Mouse (Mus musculus) embryonic fibroblast, embryonic 13.5 days (primary cell): ENCODE measurements at regions not wholly inside any gene's neighbourhood (a gene's known extent, or its start where the extent isn't known, plus 50 kb on each side); places are given as distances from the start of the nearest gene placed in this dataset.

Source experiments
- H3K27ac ChIP-seq: 2 replicates; pipeline ENCODE4 v1.5.1; 2012; ENCODE audit warnings: low read length, control low read depth, inconsistent platforms; ENCODE audit not compliant: insufficient read depth
- H3K4me1 ChIP-seq: 2 replicates; pipeline ENCODE4 v1.6.1; 2011; ENCODE audit warnings: low read length; ENCODE audit not compliant: control insufficient read depth, insufficient read depth
- H3K4me3 ChIP-seq: 2 replicates; pipeline ENCODE4 v1.5.1; 2011; ENCODE audit warnings: mild to moderate bottlenecking, control low read depth, low read length; ENCODE audit not compliant: insufficient read depth
- CTCF ChIP-seq: IDR thresholded peaks from 2 replicates; pipeline ENCODE4 v1.5.1; 2011; ENCODE audit warnings: mild to moderate bottlenecking, control low read depth, low read length, moderate library complexity, borderline replicate concordance; ENCODE audit not compliant: insufficient read depth
- POLR2A ChIP-seq: IDR thresholded peaks from 2 replicates; pipeline ENCODE4 v1.6.1; 2011; ENCODE audit warnings: low read depth, mild to moderate bottlenecking, control low read depth, low read length, moderate library complexity

DNA sequence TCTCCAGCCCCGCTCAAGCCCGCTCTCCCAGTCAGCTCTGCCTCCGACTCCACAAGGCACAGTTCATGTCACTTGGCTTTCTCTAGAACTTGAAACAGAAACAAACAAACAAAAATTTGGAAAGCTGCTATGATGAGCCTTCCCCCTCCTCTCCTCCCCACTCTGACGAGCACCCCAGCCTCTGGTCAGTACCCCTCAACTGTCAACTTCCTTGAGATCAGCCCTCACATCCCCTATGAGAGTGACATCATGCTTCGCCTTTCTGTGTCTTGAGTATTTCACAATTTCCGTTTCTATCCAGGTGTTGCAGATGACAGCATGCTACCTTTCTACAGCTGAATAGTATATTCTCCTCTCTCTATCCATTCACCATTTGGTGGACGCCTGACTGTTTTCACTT lies 123.3 kb downstream of the Rap2a start:
- Histone ChIP-seq H3K27ac (no peak overlapping the region), H3K4me1 (no peaks in the 10 kb centered on the region), H3K4me3 (no peak overlapping the region)
- TF ChIP-seq POLR2A (no peak), CTCF (no peak)

DNA sequence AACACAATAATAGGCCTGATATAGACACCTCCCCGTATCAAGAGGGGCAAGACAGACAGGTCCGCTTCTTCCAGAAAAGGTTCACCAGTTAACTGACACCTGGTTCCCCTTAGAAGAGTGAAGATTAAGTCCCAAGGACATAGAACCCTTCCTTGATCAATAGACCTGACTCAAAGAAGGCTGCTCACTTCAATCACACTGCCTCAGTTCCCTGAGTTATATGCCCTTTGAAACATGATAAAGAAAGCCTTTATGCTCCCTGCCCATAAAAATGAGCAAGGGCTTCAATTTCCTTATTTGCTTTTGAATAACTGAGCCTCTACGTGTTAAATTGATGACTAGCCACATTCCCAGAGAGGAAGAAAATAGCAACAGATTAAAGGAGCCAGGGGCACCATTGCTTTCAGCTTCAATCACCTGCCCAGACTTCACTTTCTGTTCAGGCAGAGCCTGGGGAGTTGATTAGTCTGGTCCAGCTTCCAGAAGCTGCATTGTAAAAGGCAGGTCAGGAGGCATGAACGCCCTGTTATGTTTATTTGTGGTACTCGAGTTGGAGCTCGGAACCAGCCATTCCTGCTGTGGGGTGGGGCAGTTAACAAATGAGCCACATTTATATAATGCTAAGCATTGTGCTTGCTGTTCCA lies 125.7 kb downstream of the Rap2a start:
- Histone ChIP-seq H3K27ac (no peak overlapping the region), H3K4me1 (no peaks in the 10 kb centered on the region), H3K4me3 (no peak overlapping the region)
- TF ChIP-seq POLR2A (no peak), CTCF (no peak)

DNA sequence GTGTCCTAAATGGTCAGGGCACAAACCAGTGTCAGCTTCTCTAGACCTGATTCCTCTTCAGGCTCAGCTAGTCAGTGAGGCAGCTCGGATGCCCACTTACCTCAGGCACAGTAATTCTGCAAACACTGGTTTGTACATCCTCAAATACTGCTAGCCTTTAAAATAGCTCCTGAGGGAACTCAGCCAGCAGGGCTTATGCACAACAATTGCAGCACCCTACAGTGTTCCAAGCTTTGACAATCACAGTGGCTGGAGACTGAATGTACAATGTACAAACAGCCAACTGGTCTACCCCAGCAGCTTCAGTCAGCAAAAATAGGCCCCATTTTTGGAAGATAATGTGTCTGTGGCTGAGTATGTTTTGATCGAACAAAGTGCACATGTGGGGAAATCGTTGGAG lies 129.6 kb downstream of the Rap2a start:
- TF ChIP-seq POLR2A (no peak), CTCF (no peak)
- Histone ChIP-seq H3K4me3 (no peak overlapping the region), H3K4me1 (no peaks in the 10 kb centered on the region), H3K27ac (no peak overlapping the region)

DNA sequence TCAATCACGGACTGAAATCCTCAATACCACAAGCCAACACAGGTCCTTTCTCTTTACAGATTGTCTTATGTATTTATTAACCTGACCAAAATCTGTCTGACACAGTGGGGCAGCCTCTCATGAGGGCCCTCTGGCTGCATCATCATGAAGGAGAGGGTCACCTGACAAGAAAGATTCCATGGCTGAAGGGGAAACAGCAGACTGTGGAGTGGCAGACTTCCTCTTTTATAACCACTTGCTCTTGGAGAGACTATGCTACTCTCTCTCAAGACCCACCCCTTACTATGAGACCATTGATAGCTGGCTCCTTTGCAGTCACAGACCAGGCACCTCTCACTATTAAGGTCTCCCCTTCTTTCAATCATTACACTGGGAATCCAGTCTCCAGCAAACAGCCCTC lies 133.1 kb downstream of the Rap2a start:
- TF ChIP-seq POLR2A (no peak), CTCF (no peak)
- Histone ChIP-seq H3K4me3 (no peak overlapping the region), H3K27ac (no peak overlapping the region), H3K4me1 (no peaks in the 10 kb centered on the region)

DNA sequence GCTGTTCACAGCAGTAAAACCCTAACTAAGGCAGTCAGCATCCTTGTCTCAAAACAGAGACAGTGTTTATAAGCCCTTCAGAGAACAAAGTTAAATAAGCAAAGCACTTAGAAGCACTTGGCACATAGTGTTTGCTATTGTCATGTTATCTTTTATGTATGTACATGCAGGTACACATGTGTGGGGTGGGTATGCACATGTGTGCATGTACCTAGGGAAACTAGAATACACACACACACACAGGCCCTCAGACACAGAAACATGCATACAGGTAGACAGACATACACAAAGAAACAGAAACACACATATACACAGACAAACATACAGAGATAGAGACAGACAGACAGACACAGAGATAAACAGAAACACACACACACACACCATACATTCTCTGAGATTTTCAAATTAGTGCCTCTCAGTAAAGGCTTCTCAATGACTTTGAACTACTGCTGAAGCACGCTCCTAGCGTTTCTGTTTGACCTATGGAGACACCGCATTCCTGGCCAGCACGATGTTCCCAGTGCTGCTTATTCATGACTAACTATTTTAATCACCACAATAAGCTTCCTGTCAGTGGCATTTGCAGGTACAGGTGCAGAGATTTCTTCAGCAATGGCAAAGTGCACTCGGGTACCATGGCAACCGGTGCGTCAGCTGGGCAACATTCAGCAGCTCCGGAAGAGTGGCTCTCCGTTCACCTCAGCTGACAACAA lies 148.1 kb downstream of the Rap2a start:
- Histone ChIP-seq H3K4me3 (no peak overlapping the region), H3K27ac (no peak overlapping the region), H3K4me1 (no peaks in the 10 kb centered on the region)
- TF ChIP-seq POLR2A (no peak), CTCF (no peak)

DNA sequence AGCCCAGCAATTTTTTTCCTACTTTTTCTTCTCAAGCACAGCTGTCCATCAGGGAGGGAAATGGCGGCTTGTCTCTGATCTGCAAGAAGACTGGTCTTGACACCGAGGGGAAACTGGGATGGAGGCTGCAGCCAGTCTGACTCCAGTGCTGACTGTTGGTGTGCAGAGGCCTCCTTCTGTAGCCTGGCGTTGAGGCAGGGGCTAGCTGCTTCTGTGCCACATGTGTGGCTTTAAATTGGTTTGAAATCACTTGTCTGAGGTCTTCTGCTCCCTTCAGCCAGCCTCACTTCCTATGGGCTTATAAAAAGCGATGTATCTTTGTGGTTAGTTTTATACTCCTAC lies 148.7 kb downstream of the Rap2a start:
- no peak overlapping the region for H3K4me3 ChIP-seq
- H3K27ac ChIP-seq: no peak overlapping the region
- TF ChIP-seq CTCF (no peak), POLR2A (no peak)
- no peaks in the 10 kb centered on the region for H3K4me1 ChIP-seq

DNA sequence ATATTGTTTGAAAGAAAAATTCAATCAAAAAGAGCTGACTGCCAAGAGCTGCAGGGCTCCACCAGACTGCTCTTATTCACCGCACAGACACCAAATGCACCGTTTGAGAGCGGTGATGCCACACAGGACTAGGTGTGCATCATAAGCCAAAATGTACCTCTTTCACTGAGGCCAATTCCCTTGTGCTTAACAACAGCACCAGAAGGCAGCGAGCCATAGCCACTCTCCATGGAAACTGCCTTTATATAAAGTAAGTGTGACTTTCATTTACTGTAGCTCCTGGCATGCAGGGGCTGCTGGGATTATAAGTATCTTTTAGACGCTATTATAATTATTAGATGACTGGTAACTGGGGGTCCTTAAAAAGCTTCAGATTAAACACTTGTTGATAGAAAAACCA lies 154.5 kb downstream of the Rap2a start:
- Histone ChIP-seq H3K4me1 (peaks cover 8% of the 10 kb centered on the region), H3K4me3 (no peak overlapping the region), H3K27ac (no peak overlapping the region)
- TF ChIP-seq CTCF: no peak
- TF ChIP-seq POLR2A: no peak

DNA sequence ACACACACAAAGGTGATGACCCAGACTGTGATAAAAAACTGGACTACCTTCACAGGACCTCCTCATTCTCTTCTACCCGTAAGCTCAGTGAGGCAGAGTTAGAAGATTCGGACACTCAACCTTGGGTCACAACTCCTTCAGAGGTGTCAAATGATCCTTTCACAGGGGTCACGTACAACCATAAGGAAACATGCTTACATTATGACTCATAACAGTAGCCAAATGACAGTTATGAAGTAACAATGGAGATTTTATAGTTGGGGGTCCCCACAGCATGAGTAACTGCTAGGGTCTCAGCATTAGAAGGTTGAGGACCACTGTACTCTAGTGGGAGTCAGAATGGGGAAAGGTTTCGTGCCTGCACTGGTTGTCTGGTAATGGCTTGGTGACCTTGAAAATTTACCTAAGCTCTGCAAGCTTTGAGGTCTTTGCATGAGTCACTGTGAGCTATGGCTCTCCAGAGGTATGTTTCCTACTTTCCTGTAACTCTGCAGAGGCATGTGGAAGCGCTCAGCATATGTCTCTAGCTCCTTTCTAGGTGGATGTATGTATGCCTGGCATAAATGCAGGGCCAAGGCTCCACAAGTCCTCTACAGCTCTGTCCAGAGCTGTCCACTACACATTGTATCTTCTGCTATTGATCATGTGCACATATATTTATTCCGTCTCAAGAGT lies 158.6 kb downstream of the Rap2a start:
- TF ChIP-seq POLR2A (no peak), CTCF (no peak)
- Histone ChIP-seq H3K27ac (no peak overlapping the region), H3K4me1 (peaks cover 8% of the 10 kb centered on the region), H3K4me3 (no peak overlapping the region)

DNA sequence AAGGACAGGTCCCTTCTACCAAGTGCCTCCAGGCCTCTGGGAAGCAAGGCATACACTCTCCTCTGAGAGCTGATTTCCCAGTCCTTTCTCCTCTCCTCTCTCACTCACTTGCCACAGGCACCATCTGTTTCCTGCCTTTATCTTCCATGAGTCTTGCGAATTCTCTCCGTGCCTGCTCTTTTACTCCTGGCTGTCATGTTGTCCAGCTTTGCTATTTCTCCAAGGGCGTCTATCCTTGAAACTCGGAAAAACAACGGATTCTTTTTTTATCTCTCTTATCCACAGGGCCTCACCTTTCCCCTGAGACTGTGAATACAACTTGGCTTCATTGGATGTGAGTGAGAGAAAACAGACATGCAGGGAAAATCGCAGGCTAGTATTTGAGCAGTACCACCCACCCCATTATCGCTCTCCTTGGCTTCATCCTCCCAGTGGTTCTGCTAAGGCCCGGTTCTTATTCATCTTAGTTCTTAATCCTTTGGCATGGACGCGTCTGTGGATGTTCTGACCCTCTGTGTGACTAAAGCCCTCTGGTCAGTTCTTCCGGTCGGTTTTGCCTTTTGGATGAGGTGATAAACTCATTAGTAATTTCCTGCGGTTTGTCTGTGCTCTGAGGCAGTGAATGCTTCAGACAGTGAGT lies 159.4 kb downstream of the Rap2a start:
- TF ChIP-seq CTCF (no peak), POLR2A (no peak)

DNA sequence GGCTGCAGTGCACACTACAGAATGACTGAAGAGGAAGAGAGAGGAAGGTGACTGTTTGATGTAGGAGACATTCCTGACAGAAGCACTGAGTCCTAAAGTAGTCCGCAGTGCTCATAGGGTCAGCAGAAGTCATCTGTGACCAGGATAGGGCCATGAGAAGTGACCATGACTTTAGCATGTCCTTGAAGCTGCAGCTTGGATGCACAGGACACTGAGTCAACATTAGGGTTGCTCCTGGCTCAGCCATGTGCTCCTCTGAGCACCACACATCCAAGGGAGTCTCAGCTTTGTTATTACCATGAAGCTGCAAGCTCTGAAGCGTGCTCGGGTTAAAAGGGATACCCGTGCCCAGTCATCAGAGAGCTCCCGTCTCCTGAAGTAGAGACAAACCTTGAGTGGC lies 164.3 kb downstream of the Rap2a start:
- Histone ChIP-seq H3K4me3 (no peak overlapping the region), H3K4me1 (no peaks in the 10 kb centered on the region), H3K27ac (no peak overlapping the region)
- no peak for TF ChIP-seq POLR2A
- no peak for TF ChIP-seq CTCF

More for the DNA sequence above, 159.4 kb downstream of the Rap2a start:
- Histone ChIP-seq H3K4me1 (peaks cover 8% of the 10 kb centered on the region), H3K4me3 (no peak overlapping the region), H3K27ac (no peak overlapping the region)
